18 mouse cellular contexts compared by ENCODE assay signal in genomic region chr14:13361642-13362041, GRCm38 (mm10).
DNase-seq lines count a peak whose midpoint lies in the region; ATAC-seq and TF ChIP-seq lines count a peak whose summit lies in the region.
"Had no signal": no experiment of that assay in that cellular context is flagged by ENCODE, and none has a peak within 500 bp of the region (broad histone marks: within the 10 kb centered on the region; RNA-seq: fewer than 3 reads in every experiment).

No protein-coding gene starts in this region.

- H3K36me3 ChIP-seq in liver, postnatal 0 days (replicated peaks; ENCODE audit: insufficient read depth, low read length) = no peaks in the 10 kb centered on the region
- H3K36me3 ChIP-seq in forebrain, embryonic 12.5 days (replicated peaks) = no peaks in the 10 kb centered on the region
- H3K36me3 ChIP-seq: forebrain, embryonic 15.5 days; intestine, embryonic 15.5 days; limb, embryonic 15.5 days had no signal

- no peaks in the 10 kb centered on the region for H3K4me1 ChIP-seq in lung, adult 2 months (ENCODE audit: control insufficient read depth, insufficient read depth, low read length)
- no peaks in the 10 kb centered on the region for H3K4me1 ChIP-seq in liver, postnatal 0 days (ENCODE audit: insufficient read depth)
- peaks cover 5% of the 10 kb centered on the region; the same call in 1 of the 2 replicates for H3K4me1 ChIP-seq in forebrain, embryonic 12.5 days
- H3K4me1 ChIP-seq: forebrain, embryonic 15.5 days; intestine, embryonic 15.5 days; limb, embryonic 15.5 days had no signal

- peak; percentile 91 for DNase-seq in heart, adult 11 months
- no peak for DNase-seq in heart, postnatal 25 days (ENCODE audit: low spot score)
- DNase-seq in lung, postnatal 36 days = peak; percentile 38
- DNase-seq in lung, adult 2 months = no peak
- DNase-seq in liver, postnatal 0 days = no peak
- no peak for DNase-seq in yolk sac, embryonic 10.5 days (ENCODE audit: low spot score)
- DNase-seq in cerebellum, adult 11-12 months = no peak
- DNase-seq: cerebellum, adult 8-10 months; gastrocnemius, adult 2 months; heart, postnatal 4 days; thymus, postnatal 25 days had no signal

- TF ChIP-seq EP300 in liver, postnatal 0 days (IDR thresholded peaks at IDR 0.05; ENCODE audit: low read depth) = no peak

- intact Hi-C loops in heart, postnatal 25 days (cut with DNase I) = no loop called here

- H3K4me2 ChIP-seq in liver, postnatal 0 days (ENCODE audit: low read depth, low read length) = no peak overlapping the region
- no peak overlapping the region for H3K4me2 ChIP-seq in forebrain, embryonic 12.5 days
- H3K4me2 ChIP-seq: forebrain, embryonic 15.5 days; intestine, embryonic 15.5 days; limb, embryonic 15.5 days; midbrain, embryonic 11.5 days had no signal

- H3K9me3 ChIP-seq in liver, postnatal 0 days (ENCODE audit: low read length) = no peaks in the 10 kb centered on the region
- no peaks in the 10 kb centered on the region for H3K9me3 ChIP-seq in forebrain, embryonic 12.5 days
- H3K9me3 ChIP-seq: forebrain, embryonic 15.5 days; intestine, embryonic 15.5 days; limb, embryonic 15.5 days had no signal

- no peak overlapping the region for H3K27ac ChIP-seq in liver, postnatal 0 days (ENCODE audit: low read depth)
- no peak overlapping the region for H3K27ac ChIP-seq in forebrain, embryonic 12.5 days
- H3K27ac ChIP-seq: forebrain, embryonic 15.5 days; gastrocnemius, adult 2 months; intestine, embryonic 15.5 days; limb, embryonic 15.5 days; stomach, postnatal 0 days had no signal

- H3K4me3 ChIP-seq in lung, adult 2 months (replicated peaks; ENCODE audit: extremely low read depth, low read depth, low read length) = no peak overlapping the region
- H3K4me3 ChIP-seq in liver, postnatal 0 days (ENCODE audit: low read depth, low read length) = no peak overlapping the region
- H3K4me3 ChIP-seq in forebrain, embryonic 12.5 days (replicated peaks) = no peak overlapping the region
- H3K4me3 ChIP-seq: forebrain, embryonic 15.5 days; gastrocnemius, adult 2 months; intestine, embryonic 15.5 days; limb, embryonic 15.5 days; myocyte had no signal

- WGBS in lung, adult 2 months = 72% methylated on average over 3 of the region's 3 CpGs
- 35% methylated on average over 3 of the region's 3 CpGs for WGBS in liver, postnatal 0 days (ENCODE audit: insufficient replicate concordance)
- 87% methylated on average over 3 of the region's 3 CpGs for WGBS in forebrain, embryonic 12.5 days

- no peak for TF ChIP-seq CTCF in lung, adult 2 months (IDR thresholded peaks at IDR 0.05; ENCODE audit: insufficient read depth, low read length)
- TF ChIP-seq CTCF in liver, postnatal 0 days (IDR thresholded peaks at IDR 0.05; ENCODE audit: low read depth) = no peak

- no peaks in the 10 kb centered on the region for H3K27me3 ChIP-seq in liver, postnatal 0 days (ENCODE audit: insufficient read depth, low read length)
- no peaks in the 10 kb centered on the region for H3K27me3 ChIP-seq in forebrain, embryonic 12.5 days
- H3K27me3 ChIP-seq: forebrain, embryonic 15.5 days; intestine, embryonic 15.5 days; limb, embryonic 15.5 days had no signal

- peak; percentile 82 for ATAC-seq in liver, postnatal 0 days
- ATAC-seq in forebrain, embryonic 12.5 days (ENCODE audit: low FRiP score) = no peak
- ATAC-seq: forebrain, embryonic 15.5 days; intestine, embryonic 15.5 days had no signal

- no peak overlapping the region for H3K9ac ChIP-seq in liver, postnatal 0 days (replicated peaks)
- no peak overlapping the region for H3K9ac ChIP-seq in forebrain, embryonic 12.5 days
- H3K9ac ChIP-seq: forebrain, embryonic 15.5 days; intestine, embryonic 15.5 days; limb, embryonic 15.5 days had no signal

- no peak for TF ChIP-seq POLR2A in lung, adult 2 months (IDR thresholded peaks at IDR 0.05; ENCODE audit: borderline replicate concordance, extremely low read depth, low read depth, low read length)

Comparison
In these comparisons a context has a peak if more than half of its experiments do, and no peak if none do; other contexts are left out.
1. DNase-seq: peak in heart, adult 11 months (single experiment) and lung, postnatal 36 days (single experiment); none in heart, postnatal 25 days (single experiment), lung, adult 2 months (single experiment), liver, postnatal 0 days (single experiment), yolk sac, embryonic 10.5 days (single experiment) and cerebellum, adult 11-12 months (single experiment).